Mouse (Mus musculus): ENCODE data around the gene Slamf6.

GRCm38 (mm10) chr1:171984121-171984520 is 66.8 kb downstream of the Slamf6 start:
- TF ChIP-seq FLI1 (IDR thresholded peaks at IDR 0.05; ENCODE audit: low read length) (no peak), GATA1 (IDR thresholded peaks at IDR 0.05; ENCODE audit: borderline replicate concordance, low read length) (no peak)

Data from megakaryocyte, embryonic 14.5 days (primary cell).